Mouse (Mus musculus) kidney, postnatal 14 days (tissue): ENCODE results near the gene Rtf2.

Experiments used
- DNase-seq: peaks from one replicate; pipeline ENCODE4 v3.0.0; 2022; ENCODE audit warnings: mixed read lengths

Rtf2 gene

GRCm38 (mm10) chr2:172439843-172440639 lies at the start of gene Rtf2:
Gene Rtf2, plus strand, starts transcription at chr2:172440556.
- DNase-seq = peak; percentile 100

DNA sequence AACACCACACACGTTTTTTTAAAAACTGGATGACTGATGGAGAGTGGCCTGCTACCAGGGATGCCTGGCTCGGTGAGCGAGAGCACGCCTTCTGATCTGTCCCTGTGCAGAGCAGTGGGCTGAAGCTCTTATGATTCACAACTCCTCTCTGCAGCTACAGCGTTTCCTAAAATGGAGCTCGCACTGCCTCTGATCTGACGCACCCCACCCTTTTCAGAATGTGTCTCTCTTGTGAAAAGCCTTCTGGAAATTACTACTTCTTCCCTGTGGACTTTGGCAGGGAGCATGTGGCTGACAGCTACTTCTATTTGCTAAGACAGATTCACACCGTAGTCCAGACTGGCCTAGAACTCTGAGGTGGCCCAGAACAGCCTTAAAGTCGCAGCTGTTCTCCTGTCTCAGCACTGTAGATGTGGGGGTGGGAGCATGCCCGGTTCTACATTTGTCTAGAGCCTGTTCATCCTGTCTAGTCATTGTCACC lies 48.3 kb upstream of the Rtf2 start:
- DNase-seq = no peak

DNA sequence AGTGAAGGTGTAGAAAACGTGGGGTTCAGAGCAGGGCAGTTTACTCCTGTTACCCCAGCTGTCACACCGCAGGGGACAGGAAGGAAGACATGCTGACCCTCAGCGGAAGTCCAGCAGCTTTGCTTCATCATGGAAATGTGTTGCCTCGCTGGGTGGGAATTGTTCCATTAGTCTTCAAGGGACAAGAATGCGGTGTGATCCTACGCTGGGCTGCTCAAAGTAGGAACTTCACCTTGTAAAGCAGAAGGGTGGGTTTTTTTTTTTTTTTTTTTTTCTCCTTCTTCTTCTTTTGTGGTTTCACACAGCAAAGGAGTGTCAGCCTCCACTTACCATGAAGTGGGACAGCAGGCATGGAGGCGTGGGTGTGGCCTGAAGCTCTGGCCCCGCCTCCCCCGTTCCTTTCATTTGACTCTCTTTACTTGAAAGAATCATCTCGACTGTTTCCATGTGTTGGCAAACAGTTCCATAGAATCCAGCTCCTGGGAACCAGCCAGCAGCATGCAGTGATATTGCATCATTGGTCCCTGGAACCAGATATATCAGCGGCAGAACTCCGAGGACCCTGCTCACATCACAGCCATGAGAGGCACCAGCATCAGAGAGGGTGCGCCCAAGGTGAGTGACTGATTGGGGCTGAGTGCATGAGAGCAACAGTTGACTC lies 46.8 kb upstream of the Rtf2 start, which contains the start of gene Cass4:
Gene Cass4 (plus strand): TSS at position 404 of the 661 bp plus-strand sequence.
- DNase-seq = no peak

GRCm38 (mm10) chr2:172394052-172394392 lies 46.3 kb upstream of the Rtf2 start:
- no peak for DNase-seq

GRCm38 (mm10) chr2:172394671-172395070 lies 45.7 kb upstream of the Rtf2 start:
- no peak for DNase-seq

DNA sequence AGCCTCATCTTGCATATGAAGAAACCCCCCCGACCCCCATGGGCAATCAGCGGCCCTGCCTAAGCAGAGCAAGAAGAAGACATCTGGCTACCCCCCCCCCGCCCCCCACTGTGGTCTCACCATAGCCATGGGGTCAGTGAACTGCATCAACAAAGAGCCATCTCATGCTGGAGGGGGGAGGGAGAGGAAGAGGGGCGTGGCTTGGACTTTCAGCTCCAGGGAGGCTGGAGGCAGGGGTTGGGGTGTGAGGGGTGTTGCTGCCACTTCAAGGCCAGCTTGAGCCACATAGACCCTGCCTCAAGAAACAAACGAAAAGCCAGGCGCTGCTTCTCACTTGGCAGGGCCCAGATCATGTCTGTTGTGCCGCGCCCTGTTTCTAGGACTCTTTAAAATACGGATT lies 44.4 kb upstream of the Rtf2 start:
- DNase-seq = no peak

- no peak for DNase-seq
Observed at GRCm38 (mm10) chr2:172399901-172400300, 40.5 kb upstream of the Rtf2 start.

DNA sequence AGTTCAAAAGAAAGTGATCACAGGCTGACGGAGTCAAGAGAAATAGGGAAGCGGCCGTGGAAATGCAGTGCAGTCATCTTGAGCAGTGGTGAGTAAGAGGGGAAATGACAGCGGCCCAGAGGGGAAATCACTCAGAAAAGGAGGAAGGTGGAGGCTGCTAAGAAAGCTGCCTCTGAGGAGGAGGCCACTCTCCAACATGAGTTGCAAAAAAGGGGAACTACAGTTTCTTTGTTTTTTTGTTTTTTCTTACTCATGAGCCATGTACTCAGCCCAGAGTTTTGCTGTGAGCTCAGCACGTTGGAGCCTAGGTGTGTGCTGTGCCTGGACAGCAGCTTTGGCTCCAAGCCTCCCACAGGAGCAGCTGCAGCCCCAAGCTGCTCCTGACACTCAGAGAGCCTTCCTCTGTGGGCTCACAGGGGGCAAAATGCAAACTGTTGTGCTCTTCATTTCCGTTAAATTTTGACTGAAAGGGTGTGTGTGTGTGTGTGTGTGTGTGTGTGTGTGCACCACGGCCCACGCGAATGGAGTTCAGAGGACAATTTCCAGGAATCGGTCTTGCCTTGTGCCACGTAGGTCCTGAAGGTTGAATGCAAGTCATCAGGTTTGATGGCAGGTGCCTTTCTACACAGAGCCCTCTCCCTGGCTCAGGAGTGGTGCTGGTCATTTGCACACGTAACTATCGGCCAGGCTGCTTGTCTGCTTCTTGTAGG lies 39.1 kb upstream of the Rtf2 start:
- DNase-seq = no peak

DNA sequence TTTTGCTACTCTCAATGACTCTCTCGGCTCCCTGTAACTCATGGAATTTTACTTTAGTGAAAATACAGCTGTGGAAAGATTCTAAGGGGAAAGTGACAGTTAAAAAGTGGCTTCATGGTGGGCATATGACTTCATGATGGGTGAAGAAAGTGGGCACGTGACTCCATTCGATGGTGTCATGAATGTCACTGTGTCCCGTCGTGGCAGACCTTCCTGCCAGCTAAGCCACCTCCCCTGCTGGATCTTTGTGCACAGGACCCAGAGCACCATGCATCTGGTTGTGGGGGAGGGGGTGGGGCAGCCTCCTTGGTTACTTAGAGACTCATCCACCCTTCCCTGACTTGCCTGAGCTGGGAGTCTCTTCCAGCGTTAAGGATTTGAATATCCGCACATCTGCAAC lies 36.1 kb upstream of the Rtf2 start:
- no peak for DNase-seq

- no peak for DNase-seq
Observed at GRCm38 (mm10) chr2:172405011-172405410, 35.3 kb upstream of the Rtf2 start.

- no peak for DNase-seq
Observed at GRCm38 (mm10) chr2:172406173-172406572, 34.2 kb upstream of the Rtf2 start.

GRCm38 (mm10) chr2:172407499-172407898 lies 32.9 kb upstream of the Rtf2 start:
- no peak for DNase-seq

- no peak for DNase-seq
Observed at GRCm38 (mm10) chr2:172410686-172411085, 29.7 kb upstream of the Rtf2 start.

DNA sequence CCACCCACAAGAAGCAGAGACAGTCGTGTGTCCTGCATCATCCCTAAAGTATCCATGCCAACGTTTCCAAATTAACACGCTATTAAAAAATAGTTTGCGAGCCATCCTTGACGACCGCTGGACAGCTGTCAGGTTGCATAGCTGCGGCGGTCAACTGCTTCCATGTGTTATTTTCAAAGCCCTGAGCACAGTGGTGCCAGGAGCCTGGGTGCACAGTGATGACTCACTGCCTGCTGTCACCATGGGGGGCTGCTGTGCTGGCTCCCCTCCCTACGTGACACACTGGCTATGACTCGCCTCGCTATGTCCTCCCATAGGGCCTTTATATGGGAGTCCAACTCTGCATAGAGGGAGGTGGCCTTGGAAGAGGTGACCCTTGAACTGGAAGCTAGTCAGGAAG lies 29.3 kb upstream of the Rtf2 start:
- DNase-seq = no peak

DNA sequence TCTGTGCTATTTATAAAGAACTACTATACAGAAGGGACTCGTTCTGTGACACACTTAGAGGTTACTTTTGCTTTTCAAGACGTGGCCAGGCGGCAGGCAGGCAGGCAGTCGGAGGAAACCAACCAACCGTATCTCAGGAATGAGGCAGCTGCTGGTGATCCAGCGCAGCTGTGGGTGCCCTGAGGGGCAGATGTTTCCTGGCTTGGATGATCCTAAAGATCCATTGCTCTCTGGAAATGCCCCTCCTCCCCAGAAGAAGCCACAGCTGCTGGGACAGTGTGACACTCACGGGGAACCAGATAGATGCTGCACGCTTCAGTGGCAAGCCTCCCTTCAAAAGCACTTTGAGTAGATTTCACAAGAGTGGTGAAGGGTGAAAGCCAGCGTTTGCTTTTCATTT lies 27.9 kb upstream of the Rtf2 start:
- DNase-seq = peak; percentile 48

GRCm38 (mm10) chr2:172413273-172413672 lies 27.1 kb upstream of the Rtf2 start:
- peak; percentile 20 for DNase-seq

DNA sequence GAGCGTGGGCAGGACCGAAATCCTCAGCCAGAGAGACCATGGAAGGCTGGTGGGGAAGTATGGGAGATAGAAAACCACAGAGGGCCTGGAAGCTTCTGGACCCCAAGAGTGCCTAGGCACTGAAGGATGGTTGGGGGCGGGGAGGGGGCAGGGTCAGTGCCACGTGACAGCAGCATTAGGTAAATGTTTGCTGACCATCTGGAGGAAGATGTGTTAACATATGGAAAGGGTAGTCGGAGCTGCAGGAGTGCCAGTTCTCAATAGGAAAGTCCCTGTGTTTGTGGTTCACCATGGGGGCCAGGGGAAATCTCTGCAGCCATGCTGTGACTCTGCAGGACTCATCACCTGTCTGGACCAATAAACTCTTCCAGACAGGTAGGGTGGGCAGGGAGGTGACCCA lies 26.5 kb upstream of the Rtf2 start:
- no peak for DNase-seq

GRCm38 (mm10) chr2:172416218-172416617 lies 24.1 kb upstream of the Rtf2 start:
- DNase-seq = no peak

GRCm38 (mm10) chr2:172416876-172417275 lies 23.5 kb upstream of the Rtf2 start:
- DNase-seq = no peak

DNA sequence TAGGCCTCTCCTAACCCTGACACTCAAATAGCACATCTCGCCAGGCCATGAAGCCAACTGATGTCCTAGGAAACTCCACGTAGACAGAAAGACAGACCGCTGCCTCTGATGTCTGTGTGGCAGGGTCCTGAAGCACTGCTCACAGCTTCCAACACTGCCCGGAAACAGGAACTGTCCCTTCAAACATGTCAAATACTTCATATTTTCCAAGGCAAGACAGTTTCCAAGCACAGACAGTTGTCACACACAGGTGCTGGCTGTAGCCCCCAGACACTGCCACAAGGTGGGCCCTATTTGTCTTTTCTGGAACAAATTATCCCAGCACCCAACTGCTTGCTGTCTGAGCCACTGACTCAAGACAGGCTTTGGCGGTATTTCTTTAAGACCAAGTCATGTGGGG lies 22.1 kb upstream of the Rtf2 start:
- no peak for DNase-seq

DNA sequence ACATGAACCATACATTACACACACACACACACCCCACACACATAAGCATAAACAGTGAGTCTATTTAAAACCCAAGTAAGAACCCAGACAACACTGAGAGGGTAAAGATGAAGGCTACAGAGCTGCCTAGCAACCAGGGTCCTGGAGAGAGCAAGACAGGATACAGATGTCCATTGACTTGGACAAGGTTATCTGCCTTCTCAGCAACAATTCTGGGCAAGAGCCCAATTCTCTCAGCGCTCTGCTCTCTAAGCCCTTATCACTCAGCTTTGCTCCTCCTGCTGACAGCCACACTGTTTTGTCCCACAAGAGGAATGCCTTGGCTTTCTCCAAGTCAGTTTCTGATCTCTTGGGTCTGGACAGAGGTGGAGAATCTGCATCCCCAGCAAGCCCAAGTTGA lies 9.7 kb upstream of the Rtf2 start:
- peak; percentile 68 for DNase-seq

- DNase-seq = no peak
Observed at GRCm38 (mm10) chr2:172433746-172434145, 6.6 kb upstream of the Rtf2 start.

DNA sequence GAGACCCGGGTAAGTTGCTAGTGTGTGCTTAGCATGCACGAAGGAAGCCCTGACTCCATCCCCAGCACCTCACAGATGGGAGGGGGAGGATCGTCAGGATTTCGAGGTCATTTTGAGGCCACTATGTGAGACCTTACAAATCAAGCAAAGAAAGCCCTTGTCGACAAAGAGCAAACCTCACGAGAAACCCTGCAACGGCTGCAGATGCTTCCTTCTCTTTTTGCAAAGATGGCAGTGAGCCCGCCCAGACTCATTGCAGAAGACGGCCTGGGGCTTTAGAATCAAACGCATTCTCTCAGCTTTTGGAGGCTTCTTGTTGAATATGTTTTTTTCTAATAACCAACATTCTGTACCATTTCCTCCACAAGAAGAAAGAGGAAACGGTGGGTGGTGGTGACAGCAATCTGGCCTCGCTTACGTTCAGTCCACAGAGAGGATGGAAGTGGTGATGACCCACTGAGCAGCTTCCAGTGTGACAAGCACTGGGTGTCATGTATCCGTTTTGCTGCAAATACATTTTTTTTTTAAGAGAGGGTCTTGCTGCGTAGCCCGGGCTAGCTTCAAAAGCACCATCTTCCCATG lies 2.9 kb upstream of the Rtf2 start:
- no peak for DNase-seq
